Mouse (Mus musculus) megakaryocyte, embryonic 14.5 days (primary cell): ENCODE results near the gene Spag8. TPM values are rescaled to one million over a fixed set of nuclear protein-coding genes. Genes with fewer than 3 reads are reported as not detected.

Experiments
- H3K27me3 ChIP-seq: replicated peaks from 2 replicates; pipeline ENCODE3; 2012; ENCODE audit warnings: inconsistent platforms
- H3K36me3 ChIP-seq: replicated peaks from 2 replicates; pipeline ENCODE3; 2012; ENCODE audit warnings: low read length, inconsistent platforms, mixed read lengths
- H3K4me1 ChIP-seq: 2 replicates; pipeline ENCODE4 v1.6.1; 2012; ENCODE audit warnings: inconsistent platforms
- H3K4me3 ChIP-seq: replicated peaks from 2 replicates; pipeline ENCODE3; 2012; ENCODE audit warnings: moderate library complexity, mild to moderate bottlenecking, inconsistent platforms
- H3K9me3 ChIP-seq: 2 replicates; pipeline ENCODE4 v1.6.1; 2012; ENCODE audit warnings: inconsistent platforms
- FLI1 ChIP-seq: IDR thresholded peaks from 2 replicates; pipeline ENCODE4 v1.6.1; 2012; ENCODE audit warnings: low read length, inconsistent platforms, mixed read lengths
- GATA1 ChIP-seq: IDR thresholded peaks from 3 replicates; pipeline ENCODE4 v1.6.1; 2012; ENCODE audit warnings: mixed read lengths, low read length, inconsistent platforms, borderline replicate concordance
- polyA plus RNA-seq: library from polyadenylated mRNA; stranded (reverse); fragments of >175 nt; gene quantifications from 2 replicates; pipeline ENCODE4 v1.2.3, GENCODE M21; 2012; ENCODE audit warnings: low replicate concordance; ENCODE audit not compliant: insufficient read depth

The Spag8 gene
- polyA plus RNA-seq, 1 experiment, result not detected

DNA sequence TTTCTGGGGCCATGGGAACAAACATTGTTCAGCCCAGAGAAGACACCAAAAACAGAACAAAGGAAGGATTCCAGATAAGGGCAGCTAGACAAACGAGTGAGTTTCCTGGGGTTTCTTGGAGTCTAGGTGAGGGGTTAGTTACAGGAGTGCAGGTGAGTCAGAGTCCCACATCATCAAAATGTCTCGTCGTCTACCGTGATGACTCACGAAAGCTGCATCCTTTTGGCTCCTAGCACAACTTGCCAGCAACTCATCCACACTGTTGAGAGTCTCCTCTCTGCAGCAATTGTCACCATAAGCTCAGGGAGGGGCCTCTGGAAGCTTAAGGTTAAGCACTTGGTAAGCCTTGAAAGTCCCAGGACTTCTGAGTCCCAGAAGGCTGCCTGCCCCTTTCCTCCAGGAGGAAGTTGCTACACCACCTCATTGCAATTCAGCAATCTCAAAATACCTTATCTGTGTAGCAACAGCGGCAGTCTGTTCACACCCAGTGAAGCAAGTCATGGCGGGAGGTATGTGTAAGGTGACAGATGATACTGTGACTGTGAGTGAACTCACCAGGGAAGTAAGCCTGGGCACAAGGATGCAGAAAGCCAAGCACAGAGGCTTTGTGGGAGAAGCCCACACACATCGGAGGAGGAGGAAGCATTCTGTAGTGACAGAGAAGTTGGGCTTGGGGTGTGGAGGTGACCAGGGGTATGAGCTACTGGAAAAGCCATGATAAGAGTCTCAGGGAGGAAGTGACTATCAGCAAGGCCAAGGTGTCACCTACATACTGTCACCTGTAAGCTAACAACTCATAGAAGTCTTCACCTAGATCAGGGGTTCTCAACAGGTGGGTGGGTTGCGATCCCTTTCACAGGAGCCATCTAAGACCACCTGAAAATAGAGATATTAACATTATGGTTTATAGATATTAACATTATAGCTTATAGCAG is 48.4 kb downstream of the Spag8 start:
- no peaks in the 10 kb centered on the region for H3K36me3 ChIP-seq
- TF ChIP-seq GATA1 (no peak), FLI1 (no peak)
- peaks cover 4% of the 10 kb centered on the region for H3K27me3 ChIP-seq
- H3K4me1 ChIP-seq, result peaks cover 24% of the 10 kb centered on the region
- no peaks in the 10 kb centered on the region for H3K9me3 ChIP-seq
- H3K4me3 ChIP-seq, result peak overlapping the region; percentile 44

DNA sequence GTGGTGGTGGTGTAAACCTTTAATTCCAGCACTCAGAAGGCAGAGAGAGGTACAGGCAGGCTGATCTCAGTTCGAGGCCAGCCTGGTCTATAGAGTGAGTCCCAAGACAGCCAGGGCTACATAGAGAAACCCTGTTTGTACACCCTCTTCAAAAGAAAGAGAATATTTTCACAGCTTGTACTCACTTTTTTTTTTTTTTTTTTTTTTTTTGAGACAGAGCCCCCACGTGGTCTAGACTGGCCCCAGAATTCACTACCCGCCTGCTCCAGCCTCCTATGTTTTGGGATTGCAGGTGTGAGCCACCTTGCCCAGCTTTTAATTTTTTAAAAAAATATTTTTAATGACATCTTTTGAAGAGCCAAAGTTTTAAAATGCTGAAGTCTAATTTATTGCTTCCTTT is 49.3 kb downstream of the Spag8 start:
- TF ChIP-seq FLI1 (no peak), GATA1 (no peak)
- Histone ChIP-seq H3K4me3 (no peak overlapping the region), H3K36me3 (no peaks in the 10 kb centered on the region), H3K27me3 (peaks cover 4% of the 10 kb centered on the region), H3K9me3 (no peaks in the 10 kb centered on the region), H3K4me1 (peaks cover 27% of the 10 kb centered on the region)

Other genes starting within 250 kb of the Spag8 start
- gene Fam166b, start 224.5 kb downstream of the Spag8 start, polyA plus RNA-seq, result 0.55 TPM in 1 of 2 replicates, not detected in the other
- 28.2 and 39.0 TPM in 2 replicates for gene Tesk1, start 211.7 kb downstream of the Spag8 start, polyA plus RNA-seq
- 3.1 and 26.7 TPM in 2 replicates for gene Cd72, start 199.0 kb downstream of the Spag8 start, polyA plus RNA-seq
- 3.9 TPM in 1 of 2 replicates, not detected in the other for gene Sit1, start 169.9 kb downstream of the Spag8 start, polyA plus RNA-seq
- gene Ccdc107, start 160.7 kb downstream of the Spag8 start, polyA plus RNA-seq, result 74.6 and 104 TPM in 2 replicates
- 9.6 and 20.9 TPM in 2 replicates for gene Arhgef39, start 153.9 kb downstream of the Spag8 start, polyA plus RNA-seq
- gene Car9, start 146.6 kb downstream of the Spag8 start, polyA plus RNA-seq, result 1.4 and 11.2 TPM in 2 replicates
- gene Tpm2, start 129.8 kb downstream of the Spag8 start, polyA plus RNA-seq, result 4.7 TPM in 1 of 2 replicates, not detected in the other
- gene Creb3, start 91.3 kb downstream of the Spag8 start, polyA plus RNA-seq, result 2.7 TPM in 1 of 2 replicates, not detected in the other
- gene Tln1, start 90.9 kb downstream of the Spag8 start, polyA plus RNA-seq, result 637 and 823 TPM in 2 replicates
- 26.9 and 28.2 TPM in 2 replicates for gene Rgp1, start 74.9 kb downstream of the Spag8 start, polyA plus RNA-seq
- 9.1 and 40.1 TPM in 2 replicates for gene Gba2, start 74.7 kb downstream of the Spag8 start, polyA plus RNA-seq
- not detected in 2 replicates for gene Msmp, start 69.1 kb downstream of the Spag8 start, polyA plus RNA-seq
- gene Npr2, start 21.7 kb downstream of the Spag8 start, polyA plus RNA-seq, result not detected in 2 replicates
- 8.0 and 30.1 TPM in 2 replicates for gene Hint2, start 2.9 kb upstream of the Spag8 start, polyA plus RNA-seq
- 2.8 TPM in 1 of 2 replicates, not detected in the other for gene Tmem8b, start 15.4 kb upstream of the Spag8 start, polyA plus RNA-seq
- gene Fam221b, start 15.6 kb upstream of the Spag8 start, polyA plus RNA-seq, result 0.29 TPM in 1 of 2 replicates, not detected in the other
- gene Olfr70, start 47.2 kb upstream of the Spag8 start, polyA plus RNA-seq, result not detected in 2 replicates
- not detected in 2 replicates for gene Olfr71, start 56.7 kb upstream of the Spag8 start, polyA plus RNA-seq
- 0.12 TPM in 1 of 2 replicates, not detected in the other for gene Hrct1, start 73.6 kb upstream of the Spag8 start, polyA plus RNA-seq
- gene Spaar, start 76.4 kb upstream of the Spag8 start, polyA plus RNA-seq, result not detected in 2 replicates
- not detected in 2 replicates for gene Olfr159, start 117.4 kb upstream of the Spag8 start, polyA plus RNA-seq
- not detected in 2 replicates for gene Olfr156, start 170.3 kb upstream of the Spag8 start, polyA plus RNA-seq
- gene Olfr157, start 186.6 kb upstream of the Spag8 start, polyA plus RNA-seq, result 0.13 and 0.40 TPM in 2 replicates
- 0.08 TPM in 1 of 2 replicates, not detected in the other for gene Olfr155, start 198.0 kb upstream of the Spag8 start, polyA plus RNA-seq
- gene Reck, start 221.9 kb upstream of the Spag8 start, polyA plus RNA-seq, result not detected in 2 replicates